Mouse (Mus musculus): ENCODE data around the gene Lamtor1. TPM values are rescaled to one million over a fixed set of nuclear protein-coding genes. Genes with fewer than 3 reads are reported as not detected.
A peak's percentile ranks its signal among the peaks of the same experiment; 100 is the strongest.

The Lamtor1 gene
- polyA plus RNA-seq (2015; fragmentation: Nextera tagmentation; extraction: Ambion mirVana) = 138 and 144 TPM in 2 replicates

- under 1% methylated on average over 61 of the region's 61 CpGs for WGBS
- 0 out of 2 replicates have a peak, but pooled peaks cover 6% of the 10 kb centered on the region for H3K36me3 ChIP-seq (ENCODE audit: control insufficient read depth, insufficient read depth, low read length)
Observed at GRCm38 (mm10) chr7:101905561-101906286, at the start of gene Lamtor1. Gene Lamtor1, plus strand, starts transcription at chr7:101905904.

DNA sequence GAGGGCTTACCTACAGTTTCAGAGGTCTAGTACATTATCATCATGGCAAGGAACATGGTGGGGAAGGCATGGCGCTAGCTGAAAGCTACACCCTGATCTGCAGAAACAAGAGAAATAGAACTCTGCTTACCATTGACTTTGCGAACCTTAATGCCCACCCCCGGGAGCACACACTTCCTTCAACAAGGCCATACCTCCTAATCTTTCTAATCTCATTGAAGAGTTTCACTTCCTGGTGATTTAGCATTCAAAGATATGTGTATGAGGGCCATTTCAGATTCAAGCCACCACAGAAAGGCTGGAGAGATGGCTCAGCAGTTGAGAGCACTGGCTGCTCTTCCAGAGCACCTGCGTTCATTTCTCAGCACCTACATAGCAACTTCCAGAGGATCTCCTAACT lies 48.6 kb upstream of the Lamtor1 start, which contains the start of gene Folr2:
Gene Folr2 (minus strand): TSS at position 101 of the 400 bp plus-strand sequence.
- no peak within 1 kb of the TSS for H3K27ac ChIP-seq (ENCODE audit: low read length)
- no peak for ATAC-seq
- H3K4me1 ChIP-seq (ENCODE audit: control insufficient read depth, insufficient read depth, low read length) = no peaks in the 10 kb centered on the region
- no peak within 1 kb of the TSS for H3K4me3 ChIP-seq (ENCODE audit: low read depth, low read length)
- H3K9me3 ChIP-seq (replicated peaks; ENCODE audit: control insufficient read depth, low read length, poor library complexity, severe bottlenecking) = no peaks in the 10 kb centered on the region
- H3K4me2 ChIP-seq (ENCODE audit: low read length) = no peak within 1 kb of the TSS
- 89% methylated on average over 4 of the region's 4 CpGs for WGBS
- H3K9ac ChIP-seq (ENCODE audit: low read depth, low read length) = no peak within 1 kb of the TSS
- H3K27me3 ChIP-seq (ENCODE audit: control insufficient read depth, insufficient read depth, low read depth, low read length) = no peaks in the 10 kb centered on the region
- no peaks in the 10 kb centered on the region for H3K36me3 ChIP-seq (ENCODE audit: control insufficient read depth, insufficient read depth, low read length)

More at GRCm38 (mm10) chr7:101905561-101906286, at the start of gene Lamtor1:
- peak within 1 kb of the TSS; percentile 92 for H3K4me3 ChIP-seq (ENCODE audit: low read depth, low read length)
- no peaks in the 10 kb centered on the region for H3K27me3 ChIP-seq (ENCODE audit: control insufficient read depth, insufficient read depth, low read depth, low read length)
- H3K9ac ChIP-seq (ENCODE audit: low read depth, low read length) = peak within 1 kb of the TSS; percentile 94
- H3K4me1 ChIP-seq (ENCODE audit: control insufficient read depth, insufficient read depth, low read length) = peaks cover 19% of the 10 kb centered on the region
- peak within 1 kb of the TSS; percentile 60 for H3K4me2 ChIP-seq (ENCODE audit: low read length)
- peak within 1 kb of the TSS; percentile 97 for H3K27ac ChIP-seq (ENCODE audit: low read length)
- no peaks in the 10 kb centered on the region for H3K9me3 ChIP-seq (replicated peaks; ENCODE audit: control insufficient read depth, low read length, poor library complexity, severe bottlenecking)
- ATAC-seq = peak; percentile 97

DNA sequence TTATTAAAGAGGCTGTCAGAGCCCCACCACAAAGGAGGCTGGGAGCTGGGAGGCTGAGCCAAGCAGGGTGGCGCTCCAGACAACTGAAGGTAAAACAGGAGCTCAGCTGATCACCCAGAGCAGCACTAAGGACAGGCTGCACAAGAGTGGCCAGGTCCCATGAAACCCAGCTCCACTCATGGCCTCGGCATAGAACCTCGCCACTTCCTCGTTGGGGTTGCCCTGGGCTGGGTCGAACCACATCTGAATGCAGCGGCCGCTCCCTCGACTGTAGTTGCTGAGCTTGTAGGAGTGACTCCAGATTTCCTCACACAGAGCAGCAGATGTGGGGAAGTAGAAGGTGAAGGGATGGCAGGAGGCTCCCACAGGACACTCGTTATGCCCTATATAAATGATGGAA lies 47.3 kb upstream of the Lamtor1 start:
- H3K4me2 ChIP-seq (ENCODE audit: low read length) = no peak overlapping the region
- H3K9ac ChIP-seq (ENCODE audit: low read depth, low read length) = no peak overlapping the region
- H3K4me3 ChIP-seq (ENCODE audit: low read depth, low read length) = no peak overlapping the region
- ATAC-seq = no peak
- no peaks in the 10 kb centered on the region for H3K27me3 ChIP-seq (ENCODE audit: control insufficient read depth, insufficient read depth, low read depth, low read length)
- no peak overlapping the region for H3K27ac ChIP-seq (ENCODE audit: low read length)
- H3K36me3 ChIP-seq (ENCODE audit: control insufficient read depth, insufficient read depth, low read length) = no peaks in the 10 kb centered on the region
- H3K9me3 ChIP-seq (replicated peaks; ENCODE audit: control insufficient read depth, low read length, poor library complexity, severe bottlenecking) = no peaks in the 10 kb centered on the region
- WGBS = 83% methylated on average over 9 of the region's 9 CpGs
- no peaks in the 10 kb centered on the region for H3K4me1 ChIP-seq (ENCODE audit: control insufficient read depth, insufficient read depth, low read length)

DNA sequence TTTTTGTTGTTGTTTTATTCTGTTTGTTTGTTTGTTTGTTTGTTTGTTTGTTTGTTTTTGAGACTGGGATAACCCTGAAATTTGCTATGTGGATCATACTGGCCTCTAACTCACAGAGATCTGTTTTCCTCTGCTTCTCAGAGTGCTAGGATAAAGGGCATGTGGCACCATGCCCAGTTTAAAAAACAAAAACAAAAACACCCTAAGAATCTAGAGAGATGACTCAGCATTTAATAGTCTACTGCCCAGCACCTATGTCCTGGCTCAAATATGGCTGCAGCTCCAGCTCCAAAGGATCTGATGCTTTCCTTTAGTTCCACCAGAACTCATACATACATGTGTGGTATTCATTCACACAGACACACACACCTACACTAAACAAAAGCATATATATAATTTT lies 44.7 kb upstream of the Lamtor1 start:
- Histone ChIP-seq H3K4me2 (ENCODE audit: low read length) (no peak overlapping the region), H3K27ac (ENCODE audit: low read length) (no peak overlapping the region), H3K36me3 (ENCODE audit: control insufficient read depth, insufficient read depth, low read length) (no peaks in the 10 kb centered on the region), H3K9ac (ENCODE audit: low read depth, low read length) (no peak overlapping the region), H3K4me1 (ENCODE audit: control insufficient read depth, insufficient read depth, low read length) (no peaks in the 10 kb centered on the region), H3K27me3 (ENCODE audit: control insufficient read depth, insufficient read depth, low read depth, low read length) (no peaks in the 10 kb centered on the region), H3K9me3 (replicated peaks; ENCODE audit: control insufficient read depth, low read length, poor library complexity, severe bottlenecking) (no peaks in the 10 kb centered on the region), H3K4me3 (ENCODE audit: low read depth, low read length) (no peak overlapping the region)
- no peak for ATAC-seq

DNA sequence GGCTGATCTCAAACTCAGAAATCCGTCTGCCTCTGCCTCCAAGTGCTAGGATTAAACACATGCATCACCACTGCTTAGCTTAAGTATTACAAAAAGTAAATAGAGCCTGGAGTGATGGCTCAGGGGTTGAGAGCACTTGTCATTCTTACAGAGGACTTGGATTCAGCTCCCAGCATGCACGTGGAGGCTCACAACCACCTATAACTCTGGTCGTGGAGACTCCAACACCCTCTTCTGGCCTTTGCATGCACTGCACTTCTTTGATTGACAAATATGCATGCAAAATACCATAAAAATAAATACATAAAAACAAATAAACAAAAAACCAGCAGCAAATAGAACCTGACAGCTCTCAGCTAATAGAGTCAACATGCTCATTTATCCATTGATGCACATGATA lies 43.4 kb upstream of the Lamtor1 start:
- no peak for ATAC-seq
- H3K27me3 ChIP-seq (ENCODE audit: control insufficient read depth, insufficient read depth, low read depth, low read length) = no peaks in the 10 kb centered on the region

DNA sequence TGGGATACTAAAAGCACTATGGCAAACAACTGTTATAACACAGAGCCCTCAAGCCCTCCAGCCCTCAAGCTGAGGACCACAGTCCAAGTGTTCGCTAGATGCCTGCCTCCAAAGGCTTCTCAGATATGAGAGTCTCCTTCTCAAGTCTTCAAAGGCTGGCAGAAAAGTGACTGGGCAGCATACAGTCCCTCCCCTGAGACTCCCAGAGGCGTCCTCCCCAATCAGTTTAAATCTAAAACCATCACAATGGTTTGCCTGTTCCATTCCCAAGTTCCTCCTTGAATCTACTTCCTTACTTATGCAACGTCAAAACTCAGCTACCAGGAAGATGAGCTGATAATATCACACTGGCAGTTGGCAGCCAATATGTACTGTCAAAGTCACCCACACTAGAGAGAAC lies 42.3 kb upstream of the Lamtor1 start, which contains the start of gene Anapc15:
Gene Anapc15 (plus strand): TSS at position 301 of the 400 bp plus-strand sequence.
- Histone ChIP-seq H3K27ac (ENCODE audit: low read length) (no peak within 1 kb of the TSS), H3K4me1 (ENCODE audit: control insufficient read depth, insufficient read depth, low read length) (no peaks in the 10 kb centered on the region), H3K4me3 (ENCODE audit: low read depth, low read length) (no peak within 1 kb of the TSS), H3K9me3 (replicated peaks; ENCODE audit: control insufficient read depth, low read length, poor library complexity, severe bottlenecking) (no peaks in the 10 kb centered on the region), H3K9ac (ENCODE audit: low read depth, low read length) (no peak within 1 kb of the TSS), H3K36me3 (ENCODE audit: control insufficient read depth, insufficient read depth, low read length) (no peaks in the 10 kb centered on the region), H3K4me2 (ENCODE audit: low read length) (no peak within 1 kb of the TSS), H3K27me3 (ENCODE audit: control insufficient read depth, insufficient read depth, low read depth, low read length) (no peaks in the 10 kb centered on the region)
- WGBS = 81% methylated on average over 3 of the region's 3 CpGs
- ATAC-seq = no peak

More for the DNA sequence above, 43.4 kb upstream of the Lamtor1 start:
- no peak overlapping the region for H3K27ac ChIP-seq (ENCODE audit: low read length)
- no peak overlapping the region for H3K9ac ChIP-seq (ENCODE audit: low read depth, low read length)
- WGBS = 68% methylated on average over 3 of the region's 3 CpGs
- no peaks in the 10 kb centered on the region for H3K9me3 ChIP-seq (replicated peaks; ENCODE audit: control insufficient read depth, low read length, poor library complexity, severe bottlenecking)
- no peaks in the 10 kb centered on the region for H3K36me3 ChIP-seq (ENCODE audit: control insufficient read depth, insufficient read depth, low read length)
- H3K4me2 ChIP-seq (ENCODE audit: low read length) = no peak overlapping the region
- H3K4me1 ChIP-seq (ENCODE audit: control insufficient read depth, insufficient read depth, low read length) = no peaks in the 10 kb centered on the region
- H3K4me3 ChIP-seq (ENCODE audit: low read depth, low read length) = no peak overlapping the region

GRCm38 (mm10) chr7:101866491-101867265 lies 39.0 kb upstream of the Lamtor1 start:
- Histone ChIP-seq H3K4me3 (ENCODE audit: low read depth, low read length) (no peak overlapping the region), H3K9me3 (replicated peaks; ENCODE audit: control insufficient read depth, low read length, poor library complexity, severe bottlenecking) (no peaks in the 10 kb centered on the region), H3K36me3 (ENCODE audit: control insufficient read depth, insufficient read depth, low read length) (no peaks in the 10 kb centered on the region), H3K4me2 (ENCODE audit: low read length) (no peak overlapping the region), H3K4me1 (ENCODE audit: control insufficient read depth, insufficient read depth, low read length) (no peaks in the 10 kb centered on the region), H3K27ac (ENCODE audit: low read length) (no peak overlapping the region), H3K9ac (ENCODE audit: low read depth, low read length) (no peak overlapping the region), H3K27me3 (ENCODE audit: control insufficient read depth, insufficient read depth, low read depth, low read length) (no peaks in the 10 kb centered on the region)
- no peak for ATAC-seq
- 75% methylated on average over 11 of the region's 11 CpGs for WGBS

DNA sequence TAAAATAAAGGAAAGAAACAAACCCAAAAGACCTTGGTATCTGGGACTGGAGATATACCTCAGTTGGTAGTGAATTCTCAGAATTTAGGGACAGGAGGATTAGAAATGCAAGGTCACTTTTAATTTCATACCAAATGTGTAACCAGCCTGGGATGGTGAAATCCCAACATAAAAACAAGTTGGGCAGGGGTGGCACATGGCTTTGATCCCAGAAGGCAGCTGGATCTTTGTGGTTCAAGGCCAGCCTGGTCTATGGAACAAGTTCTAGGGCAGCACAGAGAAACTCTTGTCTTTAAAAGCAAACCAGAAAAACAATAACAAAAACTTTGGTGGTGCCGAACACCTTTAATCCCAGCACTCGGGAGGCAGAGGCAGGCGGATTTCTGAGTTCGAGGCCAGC lies 38.2 kb upstream of the Lamtor1 start:
- no peak overlapping the region for H3K4me2 ChIP-seq (ENCODE audit: low read length)
- no peaks in the 10 kb centered on the region for H3K27me3 ChIP-seq (ENCODE audit: control insufficient read depth, insufficient read depth, low read depth, low read length)
- no peak overlapping the region for H3K9ac ChIP-seq (ENCODE audit: low read depth, low read length)
- H3K27ac ChIP-seq (ENCODE audit: low read length) = no peak overlapping the region
- no peaks in the 10 kb centered on the region for H3K9me3 ChIP-seq (replicated peaks; ENCODE audit: control insufficient read depth, low read length, poor library complexity, severe bottlenecking)
- 95% methylated on average over 4 of the region's 4 CpGs for WGBS
- H3K4me3 ChIP-seq (ENCODE audit: low read depth, low read length) = no peak overlapping the region
- no peaks in the 10 kb centered on the region for H3K4me1 ChIP-seq (ENCODE audit: control insufficient read depth, insufficient read depth, low read length)
- no peak for ATAC-seq
- H3K36me3 ChIP-seq (ENCODE audit: control insufficient read depth, insufficient read depth, low read length) = no peaks in the 10 kb centered on the region

All from midbrain, embryonic 16.5 days (tissue).